Mouse (Mus musculus): ENCODE data around the gene Gm16451. TPM values are rescaled to one million over a fixed set of nuclear protein-coding genes. Genes with fewer than 3 reads are reported as not detected.
"Not testable (repeated sequence)": the region's sequence is repeated elsewhere in the genome, so short reads cannot be mapped to it uniquely, and the experiment has no call there.

Gm16451 gene
- polyA plus RNA-seq (2015; fragmentation: Nextera tagmentation; extraction: Ambion mirVana): not detected in 2 replicates

DNA sequence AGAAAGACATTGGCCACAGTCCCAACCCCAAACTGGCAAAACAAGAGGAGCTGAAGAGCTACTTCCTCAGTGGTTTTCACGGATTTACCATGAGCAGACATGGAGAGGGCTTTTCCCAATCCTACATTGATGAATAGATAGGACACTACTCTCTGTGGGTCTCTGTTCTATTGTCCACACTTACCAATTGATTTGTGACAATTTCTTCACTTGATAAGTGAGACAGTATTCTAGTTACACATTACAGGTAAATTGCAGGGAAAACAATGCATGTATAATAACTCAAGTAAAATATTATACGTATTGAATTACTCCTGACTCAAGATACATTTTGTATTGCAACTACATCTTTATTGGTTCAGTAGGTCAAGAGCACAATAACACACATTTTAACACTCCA, at the start of gene Gm16451:
Gm16451 (minus strand) TSS at position 101 of the 400 bp plus-strand sequence.
- H3K4me3 ChIP-seq (ENCODE audit: low read depth, low read length); H3K4me1 ChIP-seq (ENCODE audit: insufficient read depth); H3K9me3 ChIP-seq (ENCODE audit: low read length); H3K27ac ChIP-seq (ENCODE audit: low read depth); ATAC-seq; DNase-seq; H3K4me2 ChIP-seq (ENCODE audit: low read depth, low read length); H3K36me3 ChIP-seq (replicated peaks; ENCODE audit: insufficient read depth, low read length); H3K9ac ChIP-seq (replicated peaks); H3K27me3 ChIP-seq (ENCODE audit: insufficient read depth, low read length): not testable (repeated sequence)
- no CpG with 5 or more reads among the region's 2 CpGs for WGBS (ENCODE audit: insufficient replicate concordance)

GRCm38 (mm10) chr7:22163935-22164334, 45.9 kb upstream of the Gm16451 start, which contains the start of gene Vmn1r142:
Vmn1r142 (minus strand) TSS chr7:22164035.
- H3K36me3 ChIP-seq (replicated peaks; ENCODE audit: insufficient read depth, low read length); H3K4me3 ChIP-seq (ENCODE audit: low read depth, low read length); ATAC-seq; H3K4me1 ChIP-seq (ENCODE audit: insufficient read depth); H3K4me2 ChIP-seq (ENCODE audit: low read depth, low read length); H3K27me3 ChIP-seq (ENCODE audit: insufficient read depth, low read length); H3K27ac ChIP-seq (ENCODE audit: low read depth); H3K9ac ChIP-seq (replicated peaks); H3K9me3 ChIP-seq (ENCODE audit: low read length); DNase-seq: not testable (repeated sequence)
- no CpG with 5 or more reads among the region's 3 CpGs for WGBS (ENCODE audit: insufficient replicate concordance)

DNA sequence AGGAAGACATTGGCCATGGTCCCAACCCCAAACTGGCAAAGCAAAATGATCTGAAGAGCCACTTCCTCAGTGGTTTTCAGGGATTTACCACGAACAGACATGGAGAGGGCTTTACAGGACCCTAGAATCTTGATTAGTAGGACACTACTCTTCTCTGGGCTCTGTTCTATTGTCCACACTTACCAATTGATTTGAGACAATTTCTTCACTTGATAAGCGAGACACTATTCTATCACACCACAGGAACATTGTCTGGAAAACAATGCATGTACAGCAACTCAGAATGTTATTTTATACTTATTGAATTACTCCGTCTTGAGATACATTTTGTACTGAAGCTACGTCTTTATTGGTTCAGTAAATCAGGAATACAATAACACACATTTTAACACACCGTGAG, 16.6 kb upstream of the Gm16451 start, which contains the start of gene Gm10666:
Gm10666 (minus strand) TSS at position 101 of the 400 bp plus-strand sequence.
- H3K4me2 ChIP-seq (ENCODE audit: low read depth, low read length); H3K9me3 ChIP-seq (ENCODE audit: low read length); H3K9ac ChIP-seq (replicated peaks); H3K27me3 ChIP-seq (ENCODE audit: insufficient read depth, low read length); ATAC-seq; H3K27ac ChIP-seq (ENCODE audit: low read depth); H3K36me3 ChIP-seq (replicated peaks; ENCODE audit: insufficient read depth, low read length); H3K4me3 ChIP-seq (ENCODE audit: low read depth, low read length); H3K4me1 ChIP-seq (ENCODE audit: insufficient read depth); DNase-seq: not testable (repeated sequence)
- WGBS (ENCODE audit: insufficient replicate concordance): no CpG with 5 or more reads among the region's 5 CpGs

- not testable (repeated sequence) for H3K27me3 ChIP-seq (ENCODE audit: insufficient read depth, low read length); H3K9me3 ChIP-seq (ENCODE audit: low read length); DNase-seq; H3K4me2 ChIP-seq (ENCODE audit: low read depth, low read length); H3K4me1 ChIP-seq (ENCODE audit: insufficient read depth); H3K27ac ChIP-seq (ENCODE audit: low read depth); H3K4me3 ChIP-seq (ENCODE audit: low read depth, low read length); ATAC-seq; H3K36me3 ChIP-seq (replicated peaks; ENCODE audit: insufficient read depth, low read length); H3K9ac ChIP-seq (replicated peaks)
- WGBS (ENCODE audit: insufficient replicate concordance): no CpG with 5 or more reads among the region's 7 CpGs
Measured at GRCm38 (mm10) chr7:22068757-22069156, 49.3 kb downstream of the Gm16451 start, which contains the start of gene Vmn1r139. Vmn1r139 (plus strand) TSS chr7:22069057.

Other genes starting within 250 kb of the Gm16451 start
- gene Gm5891, start 197.0 kb downstream of the Gm16451 start, polyA plus RNA-seq (2015; fragmentation: Nextera tagmentation; extraction: Ambion mirVana): not detected in 2 replicates
- not detected in 2 replicates for gene Vmn1r137, start 123.7 kb downstream of the Gm16451 start, polyA plus RNA-seq (2015; fragmentation: Nextera tagmentation; extraction: Ambion mirVana)
- gene Vmn1r138, start 89.3 kb downstream of the Gm16451 start, polyA plus RNA-seq (2015; fragmentation: Nextera tagmentation; extraction: Ambion mirVana): not detected in 2 replicates
- not detected in 2 replicates for gene Gm6176, start 61.9 kb downstream of the Gm16451 start, polyA plus RNA-seq (2015; fragmentation: Nextera tagmentation; extraction: Ambion mirVana)
- not detected in 2 replicates for gene Vmn1r139, start 49.2 kb downstream of the Gm16451 start, polyA plus RNA-seq (2015; fragmentation: Nextera tagmentation; extraction: Ambion mirVana)
- gene Gm10666, start 16.5 kb upstream of the Gm16451 start, polyA plus RNA-seq (2015; fragmentation: Nextera tagmentation; extraction: Ambion mirVana): not detected in 2 replicates
- not detected in 2 replicates for gene Vmn1r142, start 45.8 kb upstream of the Gm16451 start, polyA plus RNA-seq (2015; fragmentation: Nextera tagmentation; extraction: Ambion mirVana)
- gene Vmn1r143, start 71.1 kb upstream of the Gm16451 start, polyA plus RNA-seq (2015; fragmentation: Nextera tagmentation; extraction: Ambion mirVana): not detected in 2 replicates
- gene Gm8653, start 83.0 kb upstream of the Gm16451 start, polyA plus RNA-seq (2015; fragmentation: Nextera tagmentation; extraction: Ambion mirVana): not detected in 2 replicates
- not detected in 2 replicates for gene Gm8453, start 111.2 kb upstream of the Gm16451 start, polyA plus RNA-seq (2015; fragmentation: Nextera tagmentation; extraction: Ambion mirVana)
- gene Gm4187, start 211.5 kb upstream of the Gm16451 start, polyA plus RNA-seq (2015; fragmentation: Nextera tagmentation; extraction: Ambion mirVana): not detected in 2 replicates